Mouse (Mus musculus): ENCODE data around the gene Gls. TPM values are rescaled to one million over a fixed set of nuclear protein-coding genes. Genes with fewer than 3 reads are reported as not detected.

Gls gene
- total and polyA plus RNA-seq, 2 experiments from 2014 or later = 13.7 to 83.4 TPM

GRCm38 (mm10) chr1:52120191-52120590 is 112.8 kb downstream of the Gls start:
- TF ChIP-seq CTCF (IDR thresholded peaks at IDR 0.05; ENCODE audit: low read depth) (no peak), EP300 (IDR thresholded peaks at IDR 0.05; ENCODE audit: low read depth) (no peak)
- H3K36me3 ChIP-seq (replicated peaks; ENCODE audit: control insufficient read depth, insufficient read depth, low read length) = peaks cover 29% of the 10 kb centered on the region
- H3K9me3 ChIP-seq (replicated peaks; ENCODE audit: control insufficient read depth, low read length) = no peaks in the 10 kb centered on the region
- H3K4me1 ChIP-seq (ENCODE audit: control insufficient read depth, insufficient read depth) = 0 out of 2 replicates have a peak, but pooled peaks cover 9% of the 10 kb centered on the region
- H3K9ac ChIP-seq (replicated peaks; ENCODE audit: low read depth, low read length) = peak overlapping the region; percentile 89; the same call in 1 of the 2 replicates
- no peak for DNase-seq (ENCODE audit: low spot score)
- no peaks in the 10 kb centered on the region for H3K27me3 ChIP-seq (ENCODE audit: control insufficient read depth, insufficient read depth, low read length)
- H3K4me3 ChIP-seq (ENCODE audit: low read depth, low read length) = peak overlapping the region; percentile 98
- H3K4me2 ChIP-seq (ENCODE audit: low read depth, low read length) = peak overlapping the region; percentile 68
- WGBS = 24% methylated on average over 10 of the region's 10 CpGs
- H3K27ac ChIP-seq (ENCODE audit: low read depth) = no peak overlapping the region
- ATAC-seq (ENCODE audit: insufficient read depth, low read depth) = no peak

GRCm38 (mm10) chr1:52119691-52120090 is 113.3 kb downstream of the Gls start:
- Histone ChIP-seq H3K36me3 (replicated peaks; ENCODE audit: control insufficient read depth, insufficient read depth, low read length) (peaks cover 28% of the 10 kb centered on the region), H3K27ac (ENCODE audit: low read depth) (peak overlapping the region; percentile 89), H3K4me3 (ENCODE audit: low read depth, low read length) (peak overlapping the region; percentile 98), H3K27me3 (ENCODE audit: control insufficient read depth, insufficient read depth, low read length) (no peaks in the 10 kb centered on the region), H3K4me2 (ENCODE audit: low read depth, low read length) (peak overlapping the region; percentile 68), H3K9me3 (replicated peaks; ENCODE audit: control insufficient read depth, low read length) (no peaks in the 10 kb centered on the region), H3K9ac (replicated peaks; ENCODE audit: low read depth, low read length) (peak overlapping the region; percentile 89), H3K4me1 (ENCODE audit: control insufficient read depth, insufficient read depth) (0 out of 2 replicates have a peak, but pooled peaks cover 9% of the 10 kb centered on the region)
- ATAC-seq (ENCODE audit: insufficient read depth, low read depth) (peak; percentile 11; the same call in 1 of the 2 replicates), DNase-seq (ENCODE audit: low spot score) (no peak)
- TF ChIP-seq CTCF (IDR thresholded peaks at IDR 0.05; ENCODE audit: low read depth) (no peak), EP300 (IDR thresholded peaks at IDR 0.05; ENCODE audit: low read depth) (no peak)
- under 1% methylated on average over 20 of the region's 20 CpGs for WGBS

DNA sequence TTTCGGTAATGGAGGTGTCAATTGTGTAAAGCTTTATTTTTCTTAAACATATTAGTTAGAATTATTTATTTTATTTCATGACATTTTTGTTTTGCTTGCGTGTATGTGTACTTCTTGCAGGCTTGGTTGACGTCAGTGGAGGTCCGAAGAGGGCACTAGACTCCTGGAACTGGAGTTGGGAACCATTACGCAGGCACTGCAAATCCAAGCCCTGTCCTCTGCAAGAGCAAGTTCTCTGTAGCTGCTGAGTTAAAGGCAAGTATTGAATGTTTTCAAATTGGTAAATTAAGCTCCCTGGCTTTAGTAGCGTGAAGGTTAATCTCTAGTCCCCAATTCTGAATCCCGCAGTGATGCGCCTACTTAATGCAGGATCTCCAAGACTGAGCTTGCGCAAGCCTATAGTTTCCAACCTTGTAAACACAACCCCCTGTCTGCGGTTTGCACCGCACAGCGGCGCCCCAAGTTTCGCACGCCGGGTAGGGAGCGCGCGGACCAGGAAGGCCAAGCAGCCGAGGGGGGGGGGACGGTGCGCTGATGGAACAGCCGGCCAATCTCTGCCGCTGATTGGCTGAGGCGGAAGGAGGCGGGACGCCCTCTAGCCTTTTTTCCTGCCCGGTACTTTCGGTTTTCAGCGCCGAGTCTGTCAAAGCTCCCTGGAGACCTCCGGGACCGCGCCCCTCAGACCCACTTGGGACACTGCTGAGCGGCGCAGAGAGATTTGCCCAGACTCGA is 114.0 kb downstream of the Gls start, which contains the start of gene Stat1:
Stat1 (plus strand) TSS at position 581 of the 732 bp plus-strand sequence.
- Histone ChIP-seq H3K36me3 (replicated peaks; ENCODE audit: control insufficient read depth, insufficient read depth, low read length) (peaks cover 21% of the 10 kb centered on the region), H3K4me1 (ENCODE audit: control insufficient read depth, insufficient read depth) (0 out of 2 replicates have a peak, but pooled peaks cover 9% of the 10 kb centered on the region)
- peak; percentile 91 for ATAC-seq (ENCODE audit: insufficient read depth, low read depth)

GRCm38 (mm10) chr1:52117777-52118176 is 115.3 kb downstream of the Gls start:
- ATAC-seq (ENCODE audit: insufficient read depth, low read depth) (no peak), DNase-seq (ENCODE audit: low spot score) (no peak)
- WGBS = 76% methylated on average over 1 of the region's 1 CpGs
- Histone ChIP-seq H3K36me3 (replicated peaks; ENCODE audit: control insufficient read depth, insufficient read depth, low read length) (peaks cover 10% of the 10 kb centered on the region), H3K9me3 (replicated peaks; ENCODE audit: control insufficient read depth, low read length) (no peaks in the 10 kb centered on the region), H3K27ac (ENCODE audit: low read depth) (no peak overlapping the region), H3K4me2 (ENCODE audit: low read depth, low read length) (no peak overlapping the region), H3K4me3 (ENCODE audit: low read depth, low read length) (no peak overlapping the region), H3K9ac (replicated peaks; ENCODE audit: low read depth, low read length) (no peak overlapping the region), H3K4me1 (ENCODE audit: control insufficient read depth, insufficient read depth) (peaks cover 14% of the 10 kb centered on the region; the same call in 1 of the 2 replicates), H3K27me3 (ENCODE audit: control insufficient read depth, insufficient read depth, low read length) (no peaks in the 10 kb centered on the region)
- TF ChIP-seq CTCF (IDR thresholded peaks at IDR 0.05; ENCODE audit: low read depth) (no peak), EP300 (IDR thresholded peaks at IDR 0.05; ENCODE audit: low read depth) (no peak)

More for the DNA sequence above, 114.0 kb downstream of the Gls start, which contains the start of gene Stat1:
- H3K27me3 ChIP-seq (ENCODE audit: control insufficient read depth, insufficient read depth, low read length) = no peaks in the 10 kb centered on the region
- WGBS = 4% methylated on average over 35 of the region's 37 CpGs
- H3K4me3 ChIP-seq (ENCODE audit: low read depth, low read length) = peak within 1 kb of the TSS; percentile 98
- TF ChIP-seq CTCF (IDR thresholded peaks at IDR 0.05; ENCODE audit: low read depth) (0 out of 2 replicates have a peak, but pooled peaks have one; percentile 3), EP300 (IDR thresholded peaks at IDR 0.05; ENCODE audit: low read depth) (peak; percentile 60; the same call in 1 of the 2 replicates)
- H3K27ac ChIP-seq (ENCODE audit: low read depth) = peak within 1 kb of the TSS; percentile 89
- H3K4me2 ChIP-seq (ENCODE audit: low read depth, low read length) = peak within 1 kb of the TSS; percentile 68
- DNase-seq (ENCODE audit: low spot score) = peak; percentile 82
- H3K9ac ChIP-seq (replicated peaks; ENCODE audit: low read depth, low read length) = peak within 1 kb of the TSS; percentile 89
- H3K9me3 ChIP-seq (replicated peaks; ENCODE audit: control insufficient read depth, low read length) = no peaks in the 10 kb centered on the region

DNA sequence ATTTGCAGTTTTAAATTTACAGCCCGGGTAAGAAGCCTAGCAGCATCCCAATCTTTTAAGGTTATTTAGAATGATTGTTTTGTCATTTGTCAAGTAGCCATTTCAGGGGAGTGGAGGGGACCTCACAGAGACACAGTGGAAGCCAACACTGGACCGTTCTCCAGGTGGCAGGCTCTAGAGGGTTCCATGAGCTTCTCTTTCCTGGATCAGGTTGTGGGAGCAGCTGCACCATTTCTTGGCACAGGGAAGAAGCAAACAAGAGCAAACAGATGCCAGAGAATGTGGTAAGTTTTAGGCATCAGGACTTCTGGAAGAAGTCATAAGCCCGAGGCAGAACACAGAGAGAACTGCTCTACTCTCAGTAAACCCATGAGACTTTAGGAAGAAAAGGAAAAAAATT is 116.6 kb downstream of the Gls start:
- DNase-seq (ENCODE audit: low spot score) (no peak), ATAC-seq (ENCODE audit: insufficient read depth, low read depth) (no peak)
- Histone ChIP-seq H3K27me3 (ENCODE audit: control insufficient read depth, insufficient read depth, low read length) (no peaks in the 10 kb centered on the region), H3K36me3 (replicated peaks; ENCODE audit: control insufficient read depth, insufficient read depth, low read length) (0 out of 2 replicates have a peak, but pooled peaks cover 2% of the 10 kb centered on the region), H3K9ac (replicated peaks; ENCODE audit: low read depth, low read length) (no peak overlapping the region), H3K9me3 (replicated peaks; ENCODE audit: control insufficient read depth, low read length) (no peaks in the 10 kb centered on the region), H3K4me3 (ENCODE audit: low read depth, low read length) (no peak overlapping the region), H3K4me2 (ENCODE audit: low read depth, low read length) (no peak overlapping the region), H3K4me1 (ENCODE audit: control insufficient read depth, insufficient read depth) (peaks cover 14% of the 10 kb centered on the region; the same call in 1 of the 2 replicates), H3K27ac (ENCODE audit: low read depth) (no peak overlapping the region)
- TF ChIP-seq CTCF (IDR thresholded peaks at IDR 0.05; ENCODE audit: low read depth) (no peak), EP300 (IDR thresholded peaks at IDR 0.05; ENCODE audit: low read depth) (no peak)
- 75% methylated on average over 3 of the region's 3 CpGs for WGBS

All from heart, postnatal 0 days (tissue).